In the genomic region with DNA sequence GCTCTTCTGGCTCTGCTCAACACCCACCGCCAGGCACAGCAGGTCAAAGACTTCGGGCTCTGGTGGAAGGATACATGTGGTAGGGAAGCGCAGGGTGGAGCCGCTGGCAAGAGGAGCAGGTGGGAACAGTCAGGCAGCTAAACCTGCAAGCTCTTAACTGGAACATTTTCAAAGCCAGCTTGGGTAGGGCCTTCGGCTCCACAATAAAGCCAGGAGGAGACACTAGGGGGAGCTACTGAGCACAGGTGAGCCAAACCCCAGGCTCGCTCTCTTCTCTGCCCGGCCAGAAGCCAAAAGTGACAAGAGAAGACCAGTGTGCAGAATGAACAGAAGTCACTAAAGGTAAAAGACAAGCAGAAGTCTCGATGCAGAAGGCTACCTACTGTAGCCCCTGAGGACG, we compare ENCODE assay signal across 10 mouse cellular contexts. TPM values are rescaled to one million over a fixed set of nuclear protein-coding genes. Genes with fewer than 3 reads are reported as not detected.
A peak's percentile ranks its signal among the peaks of the same experiment; 100 is the strongest.
DNase-seq lines count a peak whose midpoint lies in the region; ATAC-seq lines count a peak whose summit lies in the region.
"Had no signal": no experiment of that assay in that cellular context is flagged by ENCODE, and none has a peak within 500 bp of the region (broad histone marks: within the 10 kb centered on the region; RNA-seq: fewer than 3 reads in every experiment).

No protein-coding gene starts in this region.

- 89% methylated on average over 9 of the region's 9 CpGs for WGBS in midbrain, embryonic 14.5 days
- 83% methylated on average over 9 of the region's 9 CpGs for WGBS in midbrain, embryonic 16.5 days

- H3K9me3 ChIP-seq in midbrain, embryonic 14.5 days (ENCODE audit: control insufficient read depth, low read length): no peaks in the 10 kb centered on the region
- H3K9me3 ChIP-seq in midbrain, embryonic 16.5 days (replicated peaks; ENCODE audit: control insufficient read depth, low read length, poor library complexity, severe bottlenecking): no peaks in the 10 kb centered on the region

- no peak overlapping the region for H3K27ac ChIP-seq in midbrain, embryonic 14.5 days (replicated peaks; ENCODE audit: low read depth, low read length)
- H3K27ac ChIP-seq in midbrain, embryonic 16.5 days (ENCODE audit: low read length): no peak overlapping the region

- H3K4me1 ChIP-seq in midbrain, embryonic 14.5 days (ENCODE audit: control insufficient read depth, insufficient read depth, low read length): no peaks in the 10 kb centered on the region
- no peaks in the 10 kb centered on the region for H3K4me1 ChIP-seq in midbrain, embryonic 16.5 days (ENCODE audit: control insufficient read depth, insufficient read depth, low read length)

- peaks cover 52% of the 10 kb centered on the region for H3K36me3 ChIP-seq in midbrain, embryonic 14.5 days (ENCODE audit: control insufficient read depth, insufficient read depth, low read length)
- H3K36me3 ChIP-seq in midbrain, embryonic 16.5 days (ENCODE audit: control insufficient read depth, insufficient read depth, low read length): peaks cover 14% of the 10 kb centered on the region
- peaks cover 10% of the 10 kb centered on the region; the same call in 1 of the 2 replicates for H3K36me3 ChIP-seq in splenic B cell, adult 2 months (ENCODE audit: control insufficient read depth, insufficient read depth, low read length, poor library complexity, severe bottlenecking)

- H3K9ac ChIP-seq in midbrain, embryonic 14.5 days (replicated peaks; ENCODE audit: low read length): no peak overlapping the region
- H3K9ac ChIP-seq in midbrain, embryonic 16.5 days (ENCODE audit: low read depth, low read length): no peak overlapping the region

- peak; percentile 18 for DNase-seq in adrenal gland, postnatal 14 days
- DNase-seq in adrenal gland, adult 8-10 months: no peak
- peak; percentile 40 for DNase-seq in midbrain, embryonic 14.5 days
- DNase-seq in kidney, postnatal 4 days: peak; percentile 33 to 42
- DNase-seq in splenic B cell, adult 2 months (ENCODE audit: low read depth, low spot score): peak; percentile 59

- no peak for ATAC-seq in midbrain, embryonic 14.5 days (ENCODE audit: low FRiP score, low TSS enrichment)
- no peak for ATAC-seq in midbrain, embryonic 16.5 days
- 0 out of 2 replicates have a peak, but pooled peaks have one; percentile 25 for ATAC-seq in common myeloid progenitor, adult 5-6 weeks (replicated peaks; ENCODE audit: low read depth, poor library complexity, severe bottlenecking)
- ATAC-seq in inflammation-experienced regulatory T-cells, adult 6 months: no peak

- no peak overlapping the region for H3K4me2 ChIP-seq in midbrain, embryonic 14.5 days (ENCODE audit: low read length)
- H3K4me2 ChIP-seq in midbrain, embryonic 16.5 days (ENCODE audit: low read length): no peak overlapping the region

- H3K4me3 ChIP-seq in midbrain, embryonic 14.5 days (replicated peaks; ENCODE audit: low read depth, low read length): no peak overlapping the region
- H3K4me3 ChIP-seq in midbrain, embryonic 16.5 days (ENCODE audit: low read depth, low read length): no peak overlapping the region

- H3K27me3 ChIP-seq in midbrain, embryonic 14.5 days (ENCODE audit: control insufficient read depth, insufficient read depth, low read length): no peaks in the 10 kb centered on the region
- H3K27me3 ChIP-seq in midbrain, embryonic 16.5 days (ENCODE audit: control insufficient read depth, insufficient read depth, low read depth, low read length): no peaks in the 10 kb centered on the region
- H3K27me3 ChIP-seq in splenic B cell, adult 2 months (ENCODE audit: control insufficient read depth, insufficient read depth, low read length, poor library complexity, severe bottlenecking): no peaks in the 10 kb centered on the region

RNA-seq across cellular contexts. Expression of a gene that starts 46.7 kb away (rescaled TPM):
- 31.1 and 31.6 TPM in 2 replicates for total RNA-seq in adrenal gland, postnatal 14 days (2021)
- total RNA-seq in adrenal gland, adult 8-10 months (2022): 10 to 100 TPM; 23.2 to 41.3 (median 31.9) TPM
- polyA plus RNA-seq in midbrain, embryonic 14.5 days (2014; fragmentation: Nextera tagmentation; extraction: Ambion mirVana): 9.3 and 12.9 TPM in 2 replicates
- 19.2 and 19.8 TPM in 2 replicates for polyA plus RNA-seq in midbrain, embryonic 16.5 days (2015; fragmentation: Nextera tagmentation; extraction: Ambion mirVana)
- total RNA-seq in common myeloid progenitor, adult 5-6 weeks (2017): 2.6 and 3.1 TPM in 2 replicates
- 1 to 10 TPM; 1.4 to 2.3 (median 1.7) TPM for polyA plus RNA-seq in inflammation-experienced regulatory T-cells, adult 6 months (2017; shearing (Covaris generic))

RNA-seq across cellular contexts. Expression of a gene that starts 48.5 kb away (rescaled TPM):
- not detected in 2 replicates for total RNA-seq in adrenal gland, postnatal 14 days (2021)
- total RNA-seq in adrenal gland, adult 8-10 months (2022): 1 to 10 TPM in 1 of 4 experiments, not detected in 3; 3.1 TPM
- not detected in 2 replicates for polyA plus RNA-seq in midbrain, embryonic 14.5 days (2014; fragmentation: Nextera tagmentation; extraction: Ambion mirVana)
- polyA plus RNA-seq in midbrain, embryonic 16.5 days (2015; fragmentation: Nextera tagmentation; extraction: Ambion mirVana): not detected in 2 replicates
- total RNA-seq in common myeloid progenitor, adult 5-6 weeks (2017): 9.6 TPM in 1 of 2 replicates, not detected in the other
- 1 to 10 TPM in 2 of 3 experiments, not detected in 1; 2.5 to 6.2 TPM for polyA plus RNA-seq in inflammation-experienced regulatory T-cells, adult 6 months (2017; shearing (Covaris generic))
- total RNA-seq: gastrocnemius, postnatal 4 days had no signal
- polyA plus RNA-seq: lung, embryonic 16.5 days had no signal

RNA-seq across cellular contexts. Expression of a gene that starts 50.8 kb away (rescaled TPM):
- total RNA-seq in adrenal gland, postnatal 14 days (2021): 18.6 and 20.1 TPM in 2 replicates
- 10 to 100 TPM; 18.4 to 27.1 (median 20.3) TPM for total RNA-seq in adrenal gland, adult 8-10 months (2022)
- polyA plus RNA-seq in midbrain, embryonic 14.5 days (2014; fragmentation: Nextera tagmentation; extraction: Ambion mirVana): 7.0 and 11.9 TPM in 2 replicates
- polyA plus RNA-seq in midbrain, embryonic 16.5 days (2015; fragmentation: Nextera tagmentation; extraction: Ambion mirVana): 6.5 and 7.0 TPM in 2 replicates
- total RNA-seq in common myeloid progenitor, adult 5-6 weeks (2017): 70.6 and 77.7 TPM in 2 replicates
- polyA plus RNA-seq in inflammation-experienced regulatory T-cells, adult 6 months (2017; shearing (Covaris generic)): 10 to 100 TPM; 12.2 to 13.8 (median 13.5) TPM

RNA-seq across cellular contexts. Expression of a gene that starts 57.1 kb away (rescaled TPM):
- total RNA-seq in adrenal gland, postnatal 14 days (2021): not detected in 2 replicates
- total RNA-seq in adrenal gland, adult 8-10 months (2022): not detected
- polyA plus RNA-seq in midbrain, embryonic 14.5 days (2014; fragmentation: Nextera tagmentation; extraction: Ambion mirVana): not detected in 2 replicates
- not detected in 2 replicates for polyA plus RNA-seq in midbrain, embryonic 16.5 days (2015; fragmentation: Nextera tagmentation; extraction: Ambion mirVana)
- not detected in 2 replicates for total RNA-seq in common myeloid progenitor, adult 5-6 weeks (2017)
- polyA plus RNA-seq in inflammation-experienced regulatory T-cells, adult 6 months (2017; shearing (Covaris generic)): not detected
